Mouse (Mus musculus): Measurements from ENCODE around the gene Gpr171.

- TF ChIP-seq CTCF (IDR thresholded peaks at IDR 0.05; ENCODE audit: control insufficient read depth, insufficient read depth, insufficient replicate concordance, low read depth, low read length): no peak
- no peak for TF ChIP-seq POLR2A (IDR thresholded peaks at IDR 0.05; ENCODE audit: control insufficient read depth, low read depth, low read length)
These were observed 4.2 kb downstream of the Gpr171 start for GRCm38 (mm10) chr3:59097421-59097820.

All from testis, adult 2 months (tissue).